Mouse (Mus musculus) liver (tissue): Measurements from ENCODE around the gene Phf5a.

ENCODE experiments used
- DNase-seq: peaks from one replicate; pipeline ENCODE4 v3.0.0-alpha.2; 2020; ENCODE audit warnings: mixed read lengths

Phf5a gene

GRCm38 (mm10) chr15:81882348-81882747 lies 10.6 kb upstream of the Phf5a start:
- DNase-seq = no peak

- DNase-seq = no peak
Measured at GRCm38 (mm10) chr15:81879531-81880401, 8.1 kb upstream of the Phf5a start.

- peak; percentile 99 for DNase-seq
Measured at GRCm38 (mm10) chr15:81872262-81873136, 788 bp upstream of the Phf5a start, which contains the start of gene Aco2. Gene Aco2 (plus strand): TSS chr15:81872309.

GRCm38 (mm10) chr15:81869985-81870384 lies 1.7 kb downstream of the Phf5a start:
- no peak for DNase-seq

- no peak for DNase-seq
Measured at GRCm38 (mm10) chr15:81864238-81864637, 7.5 kb downstream of the Phf5a start.

- no peak for DNase-seq
Measured at GRCm38 (mm10) chr15:81860471-81861135, 11.1 kb downstream of the Phf5a start.

- DNase-seq = peak; percentile 86
Measured at GRCm38 (mm10) chr15:81859330-81860255, 12.1 kb downstream of the Phf5a start.

- DNase-seq = peak; percentile 69
Measured at GRCm38 (mm10) chr15:81858517-81859329, 13.0 kb downstream of the Phf5a start, which contains the start of gene Tob2. Gene Tob2 (minus strand): TSS chr15:81858796.

- peak; percentile 93 for DNase-seq
Measured at GRCm38 (mm10) chr15:81858138-81858516, 13.6 kb downstream of the Phf5a start.

GRCm38 (mm10) chr15:81857724-81858116 lies 14.0 kb downstream of the Phf5a start:
- peak; percentile 72 for DNase-seq

GRCm38 (mm10) chr15:81856938-81857723 lies 14.6 kb downstream of the Phf5a start:
- peak; percentile 33 for DNase-seq

GRCm38 (mm10) chr15:81856030-81856790 lies 15.5 kb downstream of the Phf5a start:
- peak; percentile 91 for DNase-seq

- DNase-seq = no peak
Measured at GRCm38 (mm10) chr15:81853081-81853480, 18.6 kb downstream of the Phf5a start.

- no peak for DNase-seq
Measured at GRCm38 (mm10) chr15:81852411-81853000, 19.2 kb downstream of the Phf5a start.

GRCm38 (mm10) chr15:81851375-81851774 lies 20.3 kb downstream of the Phf5a start:
- no peak for DNase-seq

GRCm38 (mm10) chr15:81850718-81851117 lies 21.0 kb downstream of the Phf5a start:
- DNase-seq = no peak

GRCm38 (mm10) chr15:81849104-81849503 lies 22.6 kb downstream of the Phf5a start:
- no peak for DNase-seq

GRCm38 (mm10) chr15:81848301-81848700 lies 23.4 kb downstream of the Phf5a start:
- DNase-seq = peak; percentile 76

- no peak for DNase-seq
Measured at GRCm38 (mm10) chr15:81847861-81848260, 23.9 kb downstream of the Phf5a start.
